Mouse (Mus musculus) liver, postnatal 0 days (tissue): ENCODE data around the gene Nog.

ENCODE experiments used
- CTCF ChIP-seq: sonication (generic); IDR thresholded peaks from 2 replicates; pipeline ENCODE4 v1.5.1; 2016; ENCODE audit warnings: antibody characterized with exemption, low read depth
- EP300 ChIP-seq: IDR thresholded peaks from 2 replicates; pipeline ENCODE4 v1.6.1; 2016; ENCODE audit warnings: antibody characterized with exemption, low read depth, mild to moderate bottlenecking

DNA sequence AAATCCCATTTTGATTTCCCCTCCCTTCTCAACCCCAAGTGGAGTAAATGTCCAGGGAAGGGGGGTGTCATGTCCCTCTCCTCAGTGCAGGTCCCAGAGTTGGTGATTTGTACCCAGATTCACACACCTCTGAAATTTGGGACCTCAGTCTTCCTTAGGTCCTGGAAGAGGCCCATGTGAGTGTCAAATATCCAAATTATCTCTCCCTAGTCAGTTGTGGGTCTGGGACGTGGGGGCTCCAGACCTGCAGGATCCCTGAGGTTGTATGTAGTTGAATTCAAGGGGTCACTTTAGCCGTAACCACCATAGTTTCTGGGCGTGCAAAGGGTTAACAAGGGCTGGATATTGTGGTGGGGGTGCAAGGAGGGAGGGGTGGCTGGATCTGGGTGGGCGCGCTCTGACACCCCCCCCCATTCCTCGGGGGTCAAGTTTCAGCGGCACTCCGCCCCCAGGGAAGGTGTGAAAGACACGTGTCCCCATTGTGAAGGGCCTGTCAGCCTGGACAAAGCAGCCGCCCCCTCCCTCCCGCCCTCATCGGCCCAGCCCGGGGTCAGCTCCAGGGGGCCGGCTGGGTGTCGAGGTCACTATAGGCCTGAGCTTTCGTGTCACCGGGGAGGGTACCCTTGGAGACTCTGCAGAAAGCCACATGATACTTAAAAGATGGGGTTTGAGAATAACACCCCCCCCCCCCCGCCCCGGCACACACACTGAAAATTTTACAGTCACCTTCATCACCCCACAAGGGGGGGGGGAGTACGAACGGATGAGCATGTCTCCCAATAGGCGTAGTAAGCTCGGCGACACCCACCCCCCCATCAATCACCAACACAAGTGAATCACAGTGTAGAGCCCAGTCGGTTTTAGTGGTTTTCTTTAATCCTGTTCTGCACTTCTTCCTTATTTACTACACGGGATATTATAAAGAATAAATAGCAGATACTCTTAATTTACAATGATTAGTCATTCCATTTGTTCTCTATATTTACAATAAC is 2.1 kb downstream of the Nog start:
- TF ChIP-seq CTCF: no peak
- TF ChIP-seq EP300: no peak
